ENCODE assay signal across 24 mouse cellular contexts in genomic region chr2:72735035-72735434, GRCm38 (mm10).
DNase-seq lines count a peak whose midpoint lies in the region; ATAC-seq and TF ChIP-seq lines count a peak whose summit lies in the region.
"Had no signal": no experiment of that assay in that cellular context is flagged by ENCODE, and none has a peak within 500 bp of the region (broad histone marks: within the 10 kb centered on the region; RNA-seq: fewer than 3 reads in every experiment).

No protein-coding gene starts in this region.

- peak; percentile 46 for DNase-seq in heart, adult 11 months
- DNase-seq in heart, adult 8-10 months (ENCODE audit: low spot score): no peak
- no peak for DNase-seq in liver, embryonic 13.5 days
- DNase-seq in liver, postnatal 0 days: peak; percentile 27
- no peak for DNase-seq in neural tube, embryonic 10.5 days (ENCODE audit: extremely low spot score, low spot score)
- DNase-seq: adrenal gland, adult 8-10 months; adrenal gland, postnatal 14 days; adrenal gland, postnatal 36 days; B cell, adult 2 months; cerebellum, adult 11-12 months; cerebellum, adult 2 months; cerebellum, adult 9-10 months; cerebellum, postnatal 10 days; cerebellum, postnatal 25 days had no signal

- 66% methylated on average over 9 of the region's 9 CpGs for WGBS in liver, embryonic 13.5 days (ENCODE audit: insufficient replicate concordance)
- 72% methylated on average over 9 of the region's 9 CpGs for WGBS in liver, embryonic 12.5 days (ENCODE audit: insufficient replicate concordance)
- 72% methylated on average over 9 of the region's 9 CpGs for WGBS in liver, postnatal 0 days (ENCODE audit: insufficient replicate concordance)

- TF ChIP-seq CTCF in liver, postnatal 0 days (IDR thresholded peaks at IDR 0.05; ENCODE audit: low read depth): no peak

- H3K4me2 ChIP-seq in liver, embryonic 13.5 days: no peak overlapping the region
- no peak overlapping the region for H3K4me2 ChIP-seq in liver, embryonic 12.5 days
- H3K4me2 ChIP-seq in liver, postnatal 0 days (ENCODE audit: low read depth, low read length): 0 out of 2 replicates have a peak overlapping the region, but pooled peaks have one; percentile 13
- H3K4me2 ChIP-seq: embryonic facial prominence, embryonic 12.5 days; forebrain, embryonic 13.5 days; forebrain, embryonic 15.5 days had no signal

- peak; percentile 58; the same call in 1 of the 2 replicates for ATAC-seq in liver, embryonic 13.5 days (ENCODE audit: low read depth)
- ATAC-seq in liver, embryonic 12.5 days: no peak
- ATAC-seq in liver, postnatal 0 days: peak; percentile 44; the same call in 1 of the 2 replicates
- ATAC-seq: activated CD4-positive, CD25-positive, alpha-beta regulatory T cell, adult 4 months; CD4-positive, CD25-positive, alpha-beta regulatory T cell, adult 4 months; forebrain, embryonic 13.5 days; forebrain, embryonic 15.5 days; Patski had no signal

- no peaks in the 10 kb centered on the region for H3K27me3 ChIP-seq in liver, embryonic 13.5 days
- 0 out of 2 replicates have a peak, but pooled peaks cover 6% of the 10 kb centered on the region for H3K27me3 ChIP-seq in liver, embryonic 12.5 days (replicated peaks)
- no peaks in the 10 kb centered on the region for H3K27me3 ChIP-seq in liver, postnatal 0 days (ENCODE audit: insufficient read depth, low read length)
- H3K27me3 ChIP-seq: CH12.LX; embryonic facial prominence, embryonic 12.5 days; forebrain, embryonic 13.5 days; forebrain, embryonic 15.5 days; Patski had no signal

- H3K36me3 ChIP-seq in liver, embryonic 13.5 days: no peaks in the 10 kb centered on the region
- H3K36me3 ChIP-seq in liver, embryonic 12.5 days: no peaks in the 10 kb centered on the region
- H3K36me3 ChIP-seq in liver, postnatal 0 days (replicated peaks; ENCODE audit: insufficient read depth, low read length): no peaks in the 10 kb centered on the region
- H3K36me3 ChIP-seq: embryonic facial prominence, embryonic 10.5 days; embryonic facial prominence, embryonic 12.5 days; forebrain, embryonic 15.5 days; G1E had no signal

- no peak for TF ChIP-seq EP300 in liver, postnatal 0 days (IDR thresholded peaks at IDR 0.05; ENCODE audit: low read depth)

- H3K4me1 ChIP-seq in liver, embryonic 13.5 days (replicated peaks): no peaks in the 10 kb centered on the region
- H3K4me1 ChIP-seq in liver, embryonic 12.5 days: no peaks in the 10 kb centered on the region
- H3K4me1 ChIP-seq in liver, postnatal 0 days (ENCODE audit: insufficient read depth): no peaks in the 10 kb centered on the region
- H3K4me1 ChIP-seq: forebrain, embryonic 13.5 days had no signal

- no peaks in the 10 kb centered on the region for H3K9me3 ChIP-seq in liver, embryonic 13.5 days (replicated peaks)
- no peaks in the 10 kb centered on the region for H3K9me3 ChIP-seq in liver, embryonic 12.5 days (replicated peaks)
- no peaks in the 10 kb centered on the region for H3K9me3 ChIP-seq in liver, postnatal 0 days (ENCODE audit: low read length)
- H3K9me3 ChIP-seq: embryonic facial prominence, embryonic 10.5 days; embryonic facial prominence, embryonic 12.5 days; forebrain, embryonic 13.5 days; forebrain, embryonic 15.5 days; G1E had no signal

- H3K4me3 ChIP-seq in liver, embryonic 13.5 days (replicated peaks): no peak overlapping the region
- no peak overlapping the region for H3K4me3 ChIP-seq in liver, embryonic 12.5 days
- no peak overlapping the region for H3K4me3 ChIP-seq in liver, postnatal 0 days (ENCODE audit: low read depth, low read length)
- H3K4me3 ChIP-seq: embryonic facial prominence, embryonic 10.5 days; embryonic facial prominence, embryonic 12.5 days; forebrain, embryonic 13.5 days; forebrain, embryonic 15.5 days had no signal

- H3K27ac ChIP-seq in liver, embryonic 13.5 days: no peak overlapping the region
- no peak overlapping the region for H3K27ac ChIP-seq in liver, embryonic 12.5 days
- no peak overlapping the region for H3K27ac ChIP-seq in liver, postnatal 0 days (ENCODE audit: low read depth)
- H3K27ac ChIP-seq: embryonic facial prominence, embryonic 10.5 days; embryonic facial prominence, embryonic 12.5 days; forebrain, embryonic 13.5 days; forebrain, embryonic 15.5 days had no signal

- no peak overlapping the region for H3K9ac ChIP-seq in liver, embryonic 13.5 days
- no peak overlapping the region for H3K9ac ChIP-seq in liver, embryonic 12.5 days
- H3K9ac ChIP-seq in liver, postnatal 0 days (replicated peaks): no peak overlapping the region
- H3K9ac ChIP-seq: embryonic facial prominence, embryonic 12.5 days; forebrain, embryonic 13.5 days; forebrain, embryonic 15.5 days had no signal

Comparison
In these comparisons a context has a peak if more than half of its experiments do, and no peak if none do; other contexts are left out.
1. DNase-seq: peak in heart, adult 11 months (single experiment) and liver, postnatal 0 days (single experiment); none in heart, adult 8-10 months (single experiment), liver, embryonic 13.5 days (single experiment) and neural tube, embryonic 10.5 days (single experiment).